Mouse (Mus musculus): ENCODE results near the gene Hoxd13.

Gene Hoxd13

DNA sequence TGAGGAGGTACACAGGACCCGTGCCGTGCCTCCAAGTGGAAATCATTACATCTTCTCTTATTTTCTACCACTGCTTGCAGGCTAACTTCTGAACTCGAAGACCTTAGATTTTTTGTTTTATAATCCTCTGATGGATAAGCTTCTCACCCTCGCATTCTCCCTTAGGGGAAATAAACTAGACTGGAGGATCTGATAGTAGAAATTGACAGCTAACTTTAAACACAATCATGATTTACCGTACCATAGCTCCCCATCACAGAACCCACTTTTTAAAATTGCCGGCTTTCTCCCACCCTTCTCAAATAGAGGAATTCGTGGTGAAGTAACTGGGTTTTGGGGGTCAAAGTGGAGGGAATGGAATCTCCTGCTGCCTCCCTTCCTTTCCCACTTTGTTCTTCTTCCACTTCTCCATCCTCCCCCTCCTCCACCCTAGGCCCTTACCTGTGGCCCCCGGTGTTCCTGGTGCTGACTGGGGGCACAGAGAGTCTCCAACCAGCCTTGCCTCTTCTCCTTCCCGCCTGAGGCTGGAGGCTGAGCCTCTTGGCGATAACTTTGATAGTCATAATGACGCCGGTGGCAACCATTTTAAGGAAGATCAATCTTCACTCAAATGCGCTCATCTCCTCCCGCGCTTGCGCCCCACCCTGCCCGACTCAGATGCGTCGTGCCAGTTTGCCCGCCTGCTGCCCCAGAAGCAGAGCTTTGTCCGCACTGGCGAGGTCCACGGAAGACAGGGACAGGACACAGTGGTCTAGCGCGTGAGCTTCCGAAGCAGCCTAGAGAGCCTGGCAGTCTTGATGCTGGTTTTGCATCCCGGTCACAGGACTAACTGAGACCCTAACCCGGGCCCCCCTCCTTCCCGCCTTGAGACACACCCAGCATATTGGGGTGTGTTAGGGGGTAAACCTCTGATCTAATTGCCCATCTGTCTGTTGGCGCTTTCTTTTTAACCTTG is 7.4 kb upstream of the Hoxd13 start:
- intact Hi-C loops (cut with DNase I) = loop anchor here (5.0 kb wide), 1 partner anchor 358 kb away; no protein-coding TSS in a partner anchor

DNA sequence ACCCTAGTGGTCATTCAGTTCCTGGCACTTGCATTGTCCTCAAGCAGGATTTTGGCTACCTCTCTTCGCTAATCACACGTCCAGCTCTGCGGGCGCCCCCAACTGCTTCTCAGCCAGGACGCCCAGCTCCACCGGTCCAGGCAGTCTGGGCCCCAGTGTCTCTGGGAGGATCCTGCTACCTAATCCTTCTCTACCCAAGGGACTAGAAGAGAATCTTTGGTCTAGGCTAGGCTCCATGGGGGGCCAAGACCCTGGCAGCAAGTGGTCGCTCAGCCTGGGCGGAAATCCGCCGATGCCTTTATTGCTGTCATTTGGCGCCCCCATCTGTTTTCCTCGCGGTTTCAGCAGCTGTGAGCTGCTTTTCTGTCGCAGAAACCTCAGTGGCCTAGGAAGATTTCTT is 6.4 kb upstream of the Hoxd13 start:
- intact Hi-C loops (cut with DNase I) = loop anchor here (5.0 kb wide), 1 partner anchor 359 kb away; no protein-coding TSS in a partner anchor

DNA sequence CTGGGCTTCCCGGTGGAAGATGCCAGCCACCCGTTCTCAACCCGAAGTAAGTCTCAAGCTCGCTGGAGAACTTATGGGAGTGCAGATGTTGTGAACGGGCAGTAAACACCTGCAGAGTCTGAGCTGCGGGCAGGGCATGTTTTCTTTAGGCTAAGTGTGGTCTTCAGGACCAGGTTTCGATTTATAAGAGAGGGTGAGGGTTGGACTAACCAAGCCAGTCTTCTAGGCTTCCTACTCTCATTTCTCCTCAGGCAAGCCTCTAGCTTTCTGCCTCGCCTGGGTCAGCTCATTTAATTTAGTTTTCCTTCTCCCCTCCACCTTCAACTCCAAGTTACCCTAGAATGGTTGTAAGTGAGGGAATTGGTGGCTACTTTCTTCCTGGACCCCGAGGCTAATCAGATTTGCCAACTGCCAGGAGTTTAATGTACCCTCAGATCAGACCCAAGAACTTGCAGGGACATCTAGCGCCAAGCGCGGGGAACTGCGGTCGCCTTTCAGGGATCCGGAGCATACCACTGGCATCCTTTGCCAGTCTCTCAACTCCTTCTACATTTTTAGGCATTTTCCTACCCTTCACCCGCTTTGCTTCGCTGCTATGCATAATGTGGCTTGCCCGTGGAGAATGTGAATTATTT is 4.7 kb upstream of the Hoxd13 start:
- intact Hi-C loops (cut with DNase I) = loop anchor here (5.0 kb wide), 1 partner anchor 361 kb away; no protein-coding TSS in a partner anchor

DNA sequence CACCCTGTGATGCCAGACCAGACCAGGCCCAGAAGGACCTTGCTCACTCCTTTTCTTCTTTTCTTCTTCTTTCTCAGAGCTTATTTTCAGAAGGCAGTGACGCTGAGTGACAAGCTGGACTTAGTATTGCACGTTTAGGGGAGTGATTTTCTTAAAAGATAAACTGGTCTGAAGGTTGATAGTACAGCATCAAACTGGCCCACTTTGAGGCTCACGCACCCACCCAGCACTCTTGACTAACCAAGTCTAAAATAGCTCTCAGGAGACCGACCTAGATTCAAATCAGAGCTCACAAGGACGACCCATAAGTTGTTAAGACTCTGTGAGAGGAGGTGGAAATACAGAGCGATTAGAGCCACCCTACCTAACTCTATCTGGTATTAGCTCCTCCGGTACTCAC is 1.7 kb upstream of the Hoxd13 start:
- intact Hi-C loops (cut with DNase I) = no loop called here

DNA sequence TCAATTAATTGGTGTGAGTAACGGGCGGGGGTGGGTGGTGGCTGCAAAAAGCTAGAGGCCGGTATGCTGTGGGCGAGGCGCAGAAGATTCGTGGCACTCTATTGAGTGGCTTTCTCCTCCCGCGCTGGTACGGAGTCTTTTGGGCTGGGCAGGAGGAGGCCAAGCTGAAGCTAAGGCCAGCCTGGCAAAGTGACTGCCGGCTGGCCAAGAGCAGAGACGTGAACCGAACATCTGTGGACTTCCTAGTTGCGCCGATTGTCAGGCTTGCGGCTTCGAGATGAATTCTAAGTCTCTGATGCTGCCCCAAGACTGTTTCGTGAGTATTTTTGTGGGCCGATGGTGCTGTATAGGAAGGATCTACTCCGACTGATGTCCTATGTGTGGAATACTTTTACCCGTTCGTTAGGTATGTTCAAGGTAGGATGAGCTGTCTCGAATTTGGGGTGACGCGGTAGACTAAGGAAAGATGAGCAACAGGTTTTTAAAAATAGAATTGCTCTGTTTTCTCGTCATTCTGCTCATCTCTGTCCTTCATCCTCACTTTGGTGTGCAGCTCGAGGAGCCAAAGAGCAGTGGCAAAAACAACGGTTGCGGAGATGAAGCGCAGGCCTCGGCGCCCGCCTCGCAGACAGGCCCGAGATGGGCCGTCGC is 794 bp upstream of the Hoxd13 start:
- intact Hi-C loops (cut with DNase I) = no loop called here

DNA sequence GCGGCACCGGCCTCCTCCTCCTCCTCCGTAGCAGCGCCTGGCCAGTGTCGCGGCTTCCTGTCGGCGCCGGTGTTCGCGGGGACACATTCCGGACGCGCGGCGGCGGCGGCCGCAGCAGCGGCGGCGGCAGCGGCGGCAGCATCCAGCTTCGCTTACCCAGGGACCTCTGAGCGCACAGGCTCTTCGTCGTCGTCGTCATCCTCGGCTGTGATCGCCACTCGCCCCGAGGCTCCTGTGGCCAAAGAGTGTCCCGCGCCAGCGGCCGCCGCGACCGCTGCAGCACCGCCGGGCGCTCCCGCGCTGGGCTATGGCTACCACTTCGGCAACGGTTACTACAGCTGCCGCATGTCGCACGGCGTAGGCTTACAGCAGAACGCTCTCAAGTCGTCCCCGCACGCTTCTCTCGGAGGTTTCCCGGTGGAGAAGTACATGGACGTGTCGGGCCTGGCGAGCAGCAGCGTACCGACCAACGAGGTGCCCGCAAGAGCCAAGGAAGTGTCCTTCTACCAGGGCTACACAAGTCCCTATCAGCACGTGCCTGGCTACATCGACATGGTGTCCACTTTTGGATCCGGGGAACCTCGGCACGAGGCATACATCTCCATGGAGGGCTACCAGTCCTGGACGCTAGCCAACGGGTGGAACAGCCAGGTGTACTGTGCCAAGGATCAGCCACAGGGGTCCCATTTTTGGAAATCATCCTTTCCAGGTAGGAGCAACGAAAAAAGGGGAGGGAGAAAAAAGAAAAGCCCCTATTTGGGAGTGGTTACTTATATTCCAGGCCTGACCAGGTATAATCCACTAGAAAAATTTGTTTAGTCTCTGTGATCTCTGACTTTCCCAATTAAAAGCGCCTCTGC is 490 bp downstream of the Hoxd13 start:
- intact Hi-C loops (cut with DNase I) = no loop called here

DNA sequence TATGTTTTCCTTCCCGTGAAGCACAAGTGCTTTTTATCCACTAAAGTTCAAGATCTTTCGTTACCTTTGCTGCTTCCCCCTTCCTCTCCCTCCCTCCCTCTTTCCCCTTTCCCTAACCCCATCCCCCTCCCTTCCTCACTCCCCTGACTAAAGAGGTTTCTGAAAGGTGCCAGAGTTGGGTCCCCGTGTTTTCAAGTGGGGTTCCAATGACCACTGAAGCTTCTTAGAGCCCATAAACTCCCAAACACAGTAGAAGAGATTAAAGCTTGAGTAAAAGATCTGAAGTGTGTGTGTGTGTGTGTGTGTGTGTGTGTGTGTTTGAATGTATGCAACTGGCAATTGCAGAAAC is 1.1 kb downstream of the Hoxd13 start:
- intact Hi-C loops (cut with DNase I) = no loop called here

DNA sequence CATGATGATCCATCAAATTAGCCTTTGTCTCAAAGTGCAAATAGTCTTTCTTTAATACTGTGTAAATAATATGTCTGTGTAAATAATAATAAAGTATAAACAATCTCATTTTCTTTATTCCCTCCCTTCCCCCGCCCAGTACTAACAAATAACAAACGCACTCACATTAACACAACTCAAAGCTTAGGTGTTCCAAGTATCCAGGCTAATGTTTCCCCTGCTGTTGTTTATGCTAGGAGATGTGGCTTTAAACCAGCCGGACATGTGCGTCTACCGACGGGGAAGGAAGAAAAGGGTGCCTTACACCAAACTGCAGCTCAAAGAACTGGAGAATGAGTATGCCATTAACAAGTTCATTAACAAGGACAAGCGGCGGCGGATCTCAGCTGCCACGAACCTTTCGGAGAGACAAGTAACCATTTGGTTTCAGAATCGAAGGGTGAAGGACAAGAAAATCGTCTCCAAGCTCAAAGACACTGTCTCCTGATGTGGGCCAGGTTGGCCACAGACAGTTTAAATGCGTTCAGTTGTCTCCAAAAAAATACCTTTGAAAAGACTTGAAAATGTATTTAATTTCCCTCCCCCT is 1.6 kb downstream of the Hoxd13 start:
- intact Hi-C loops (cut with DNase I) = loop anchor here (5.0 kb wide), 2 partner anchors 602 to 702 kb away; no protein-coding TSS in a partner anchor

DNA sequence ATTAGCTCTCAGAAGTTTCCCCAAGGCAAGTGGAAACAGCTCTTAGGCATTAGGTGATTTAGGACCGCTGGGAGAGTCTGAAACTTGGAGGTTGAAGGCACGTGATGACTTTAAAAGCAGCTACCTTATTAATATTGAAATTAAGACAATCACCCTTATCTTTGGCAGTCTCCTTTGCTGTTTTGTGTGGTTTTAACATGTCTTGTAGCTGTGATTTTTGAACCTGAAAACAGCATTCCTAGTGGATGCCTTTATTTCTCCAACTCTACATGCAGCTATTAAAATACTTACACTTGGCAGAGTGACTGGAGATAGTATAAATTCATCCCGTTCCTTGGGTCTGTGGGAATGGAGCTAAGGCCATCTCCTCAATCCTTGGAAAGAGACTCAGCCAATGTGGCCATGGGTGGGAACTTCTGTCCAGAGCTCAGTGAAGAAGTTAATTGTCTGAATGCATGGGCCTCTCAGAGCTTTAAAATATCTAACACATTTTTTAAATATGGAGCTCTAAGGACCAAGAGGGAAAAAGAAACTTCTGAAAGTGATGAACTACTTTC is 2.6 kb downstream of the Hoxd13 start:
- intact Hi-C loops (cut with DNase I) = loop anchor here (5.0 kb wide), 2 partner anchors 603 to 703 kb away; no protein-coding TSS in a partner anchor

DNA sequence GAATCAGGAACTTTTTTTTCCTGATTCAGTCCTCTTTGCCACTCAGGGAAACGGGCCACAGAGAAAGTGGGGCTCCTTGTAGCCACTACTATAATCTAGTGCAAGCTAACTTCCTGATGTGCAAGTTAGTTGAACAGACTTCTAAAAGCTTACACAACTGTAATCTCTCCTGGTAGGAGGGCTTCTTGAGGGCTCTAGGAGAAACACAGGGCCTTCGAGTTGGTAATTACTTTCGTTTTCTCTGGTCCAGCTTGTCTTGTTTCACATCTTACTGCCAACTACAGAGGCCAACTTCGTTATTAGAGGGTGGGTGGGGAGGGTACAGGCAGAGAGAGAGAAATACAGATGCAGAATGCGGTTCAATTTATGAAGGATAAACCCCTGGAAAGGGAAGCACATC is 3.7 kb downstream of the Hoxd13 start:
- intact Hi-C loops (cut with DNase I) = loop anchor here (5.0 kb wide), 2 partner anchors 605 to 705 kb away; no protein-coding TSS in a partner anchor

DNA sequence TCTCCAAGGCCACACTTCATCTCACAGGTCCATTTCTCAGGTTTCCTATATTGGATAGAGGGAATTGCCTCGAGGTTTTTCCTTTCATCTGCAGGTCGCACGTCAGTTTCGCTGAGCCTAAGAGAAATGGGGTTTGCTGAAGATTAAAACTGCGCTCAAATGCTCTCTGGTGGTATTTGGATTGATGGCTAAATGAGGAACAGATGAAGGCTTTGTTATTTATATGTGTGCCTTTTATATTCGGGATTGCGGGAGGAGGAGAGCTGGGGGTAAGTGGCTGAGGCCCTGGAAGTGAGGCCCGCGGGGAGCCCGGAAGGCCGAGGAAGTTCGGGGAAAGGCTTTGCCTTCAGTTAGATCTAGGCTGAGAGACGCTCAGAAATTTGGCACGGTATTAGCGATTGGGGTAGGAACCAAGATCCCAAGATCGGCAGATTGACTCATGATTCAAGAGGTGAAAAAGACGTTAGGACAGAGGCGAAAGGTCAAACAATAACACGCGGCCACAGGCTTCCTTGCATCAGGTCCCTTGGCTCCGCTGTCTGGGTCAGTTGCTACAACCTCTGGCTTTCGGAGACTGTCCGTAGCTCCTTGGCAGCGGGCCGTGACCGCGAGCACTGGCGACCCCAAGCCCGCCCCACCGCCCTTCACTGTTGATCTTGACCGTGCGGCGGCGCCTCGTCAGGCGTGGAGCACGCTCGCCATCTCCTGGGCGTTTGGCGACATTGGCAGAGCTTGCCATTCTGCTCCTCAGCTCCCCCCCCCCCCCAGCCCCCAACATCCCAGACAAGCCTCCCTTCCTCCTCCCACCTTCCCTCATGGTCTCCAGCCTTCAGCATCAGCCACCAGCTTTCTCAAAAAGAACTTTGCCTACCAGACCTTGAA is 4.6 kb downstream of the Hoxd13 start:
- intact Hi-C loops (cut with DNase I) = loop anchor here (5.0 kb wide), 2 partner anchors 605 to 705 kb away; no protein-coding TSS in a partner anchor

DNA sequence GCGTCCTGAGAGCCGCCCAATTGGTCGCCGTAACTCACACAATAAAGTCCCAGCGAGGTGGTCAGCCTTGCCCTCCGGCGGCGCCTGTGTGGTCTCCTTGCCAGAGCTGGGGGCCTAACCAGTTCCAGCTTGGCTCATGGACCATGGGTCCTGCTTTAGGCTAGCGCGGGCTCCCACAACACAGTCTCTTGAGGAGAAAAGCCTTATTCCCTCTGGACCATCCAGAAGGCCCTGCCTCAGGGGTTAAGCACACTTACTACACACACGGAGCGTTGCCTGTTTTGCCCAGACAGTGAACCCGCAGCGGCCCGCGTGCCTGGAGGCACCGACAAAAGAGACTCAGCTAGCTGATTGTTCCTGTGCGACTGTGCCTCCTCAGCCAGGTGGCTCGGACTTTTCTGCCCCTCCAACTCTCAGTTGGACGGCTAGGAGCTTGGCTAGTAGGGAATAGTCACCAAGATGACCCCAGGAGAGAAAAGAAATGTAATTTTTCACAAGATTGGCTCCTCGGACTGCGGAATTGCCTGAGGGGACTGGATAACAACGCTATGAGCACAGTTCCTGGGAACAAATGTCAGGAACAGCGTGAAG is 5.8 kb downstream of the Hoxd13 start:
- intact Hi-C loops (cut with DNase I) = loop anchor here (5.0 kb wide), 2 partner anchors 607 to 707 kb away; no protein-coding TSS in a partner anchor

DNA sequence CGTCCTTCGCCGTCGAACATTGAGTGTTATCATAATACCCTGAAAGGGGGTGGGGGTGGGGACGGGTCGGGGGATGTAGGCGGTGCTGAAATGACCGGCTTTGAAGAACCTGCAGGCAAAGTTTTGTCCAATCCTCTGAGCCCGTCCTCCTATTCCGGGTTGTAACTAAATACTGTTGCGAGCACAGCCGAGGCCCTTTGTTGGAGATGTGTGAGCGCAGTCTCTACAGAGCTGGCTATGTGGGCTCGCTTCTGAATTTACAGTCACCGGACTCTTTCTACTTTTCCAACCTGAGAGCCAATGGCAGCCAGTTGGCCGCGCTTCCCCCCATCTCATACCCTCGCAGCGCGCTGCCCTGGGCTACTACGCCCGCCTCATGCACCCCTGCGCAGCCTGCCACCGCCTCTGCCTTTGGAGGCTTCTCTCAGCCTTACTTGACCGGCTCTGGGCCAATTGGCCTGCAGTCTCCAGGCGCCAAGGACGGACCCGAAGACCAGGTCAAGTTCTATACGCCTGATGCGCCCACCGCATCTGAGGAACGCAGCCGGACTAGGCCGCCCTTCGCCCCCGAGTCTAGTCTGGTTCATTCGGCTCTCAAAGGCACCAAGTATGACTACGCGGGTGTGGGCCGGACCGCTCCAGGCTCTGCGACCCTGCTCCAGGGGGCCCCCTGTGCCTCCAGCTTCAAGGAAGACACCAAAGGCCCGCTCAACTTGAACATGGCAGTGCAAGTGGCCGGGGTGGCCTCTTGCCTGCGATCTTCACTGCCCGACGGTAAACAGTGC is 7.0 kb downstream of the Hoxd13 start, which contains the start of gene Hoxd12:
Gene Hoxd12, plus strand, starts transcription at position 133 of the 785 bp plus-strand sequence.
- intact Hi-C loops (cut with DNase I) = loop anchor here (5.0 kb wide), 2 partner anchors 608 to 708 kb away; no protein-coding TSS in a partner anchor

DNA sequence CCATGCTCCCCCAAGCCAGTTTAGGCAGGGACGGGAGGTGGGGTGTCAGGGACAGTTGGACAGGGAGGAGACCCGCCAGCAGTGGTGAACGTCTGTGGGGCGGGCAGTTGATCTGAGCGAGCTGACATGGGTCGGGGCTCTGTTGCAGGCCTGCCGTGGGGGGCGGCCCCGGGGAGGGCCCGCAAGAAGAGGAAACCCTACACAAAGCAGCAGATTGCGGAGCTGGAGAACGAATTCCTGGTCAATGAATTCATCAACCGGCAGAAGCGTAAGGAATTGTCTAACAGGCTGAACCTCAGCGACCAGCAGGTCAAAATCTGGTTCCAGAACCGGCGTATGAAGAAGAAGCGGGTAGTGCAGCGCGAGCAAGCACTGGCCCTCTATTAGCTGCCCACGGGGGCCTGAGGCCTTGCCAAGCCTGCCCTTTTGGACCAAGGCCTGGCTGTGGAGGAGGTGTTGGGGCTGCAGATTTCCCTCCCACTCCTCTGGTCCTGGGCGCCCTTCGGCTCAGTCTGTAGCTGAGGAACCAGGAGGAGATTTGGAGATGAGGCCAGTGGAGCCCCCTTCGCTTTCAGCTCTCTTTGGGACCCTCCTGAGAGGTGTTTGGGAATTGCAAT is 7.7 kb downstream of the Hoxd13 start:
- intact Hi-C loops (cut with DNase I) = no loop called here

DNA sequence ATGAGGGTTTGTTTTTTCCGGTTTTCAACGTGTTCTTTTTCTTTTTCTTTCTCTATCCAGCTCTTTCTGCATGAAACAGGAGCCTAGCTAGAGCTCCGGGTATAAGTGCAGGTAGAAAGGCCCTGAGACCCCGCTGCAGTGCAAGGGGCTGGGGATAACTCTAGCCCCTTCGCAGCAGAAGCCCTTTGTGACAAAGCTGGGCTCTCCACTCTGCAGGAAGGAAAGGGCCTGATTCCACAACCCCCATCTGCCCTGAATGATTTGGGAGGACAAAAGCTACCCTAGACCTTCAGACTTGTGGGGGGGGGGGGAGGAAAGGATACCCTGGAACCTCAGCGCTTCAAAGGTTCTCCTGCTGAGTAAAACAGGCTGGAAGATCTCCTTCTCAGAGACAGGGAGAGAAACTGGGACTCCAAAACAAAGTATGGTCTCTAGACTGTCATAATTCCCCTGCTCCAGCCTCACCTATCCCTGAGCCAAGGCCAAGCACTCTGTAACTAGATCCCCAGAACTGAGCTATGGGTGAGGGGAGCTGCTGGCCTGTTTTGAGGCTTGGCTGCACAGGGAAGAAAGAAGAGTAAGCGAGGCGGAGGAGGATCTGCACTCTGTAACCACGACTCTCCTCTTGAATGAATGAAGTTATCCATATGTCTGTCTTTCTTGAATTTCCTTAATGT is 8.4 kb downstream of the Hoxd13 start:
- intact Hi-C loops (cut with DNase I) = no loop called here

DNA sequence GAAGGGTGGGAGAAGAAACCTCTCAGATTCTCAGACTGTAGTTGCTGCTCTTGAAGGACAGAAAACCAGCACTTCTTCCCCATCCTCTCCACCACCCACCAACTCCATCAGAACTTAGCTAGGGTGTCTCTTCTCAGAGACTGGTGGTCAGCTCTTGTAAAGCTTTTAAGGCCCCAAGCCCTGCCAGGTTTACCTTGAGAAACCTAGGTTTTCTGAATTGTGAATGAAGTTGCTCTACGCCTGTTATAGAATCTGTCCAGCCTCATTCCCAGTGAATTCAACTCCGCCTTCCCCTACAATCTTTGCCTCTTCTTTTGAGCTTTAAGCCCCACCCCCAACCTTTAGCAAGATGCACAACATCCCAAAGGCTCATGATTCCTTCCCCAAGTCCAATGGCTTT is 9.0 kb downstream of the Hoxd13 start:
- intact Hi-C loops (cut with DNase I) = no loop called here

Data from adrenal gland (tissue).